Comparison of ENCODE assay signal across 16 mouse cellular contexts in the genomic region with DNA sequence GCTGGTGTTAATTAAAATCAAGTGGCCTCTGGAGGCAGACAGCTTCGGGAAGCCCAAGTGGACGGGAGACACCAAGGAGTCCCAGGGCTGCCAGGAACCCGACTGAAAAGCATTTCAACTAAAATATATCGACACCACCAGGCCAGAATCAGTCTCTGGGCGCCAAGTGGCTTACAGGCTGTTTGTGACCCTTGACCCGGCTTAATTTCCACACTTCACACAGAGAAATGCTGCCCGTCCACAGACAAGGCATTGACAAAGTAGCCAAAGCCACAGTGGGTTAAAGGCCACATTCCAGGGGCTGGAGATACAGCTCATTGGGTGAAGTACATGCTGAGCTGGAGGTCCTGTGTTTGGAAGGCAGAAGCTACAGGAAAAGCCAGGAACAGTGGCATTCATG. TPM values are rescaled to one million over a fixed set of nuclear protein-coding genes. Genes with fewer than 3 reads are reported as not detected.
A peak's percentile ranks its signal among the peaks of the same experiment; 100 is the strongest.
DNase-seq lines count a peak whose midpoint lies in the region; ATAC-seq lines count a peak whose summit lies in the region.
"Had no signal": no experiment of that assay in that cellular context is flagged by ENCODE, and none has a peak within 500 bp of the region (broad histone marks: within the 10 kb centered on the region; RNA-seq: fewer than 3 reads in every experiment).

No protein-coding gene starts in this region.

- ATAC-seq in hindbrain, embryonic 11.5 days (ENCODE audit: low FRiP score) = no peak
- no peak for ATAC-seq in hindbrain, embryonic 16.5 days
- ATAC-seq: CD4-positive, CD25-positive, alpha-beta regulatory T cell, adult 4 months; forebrain, embryonic 13.5 days; Patski had no signal

- H3K27ac ChIP-seq in hindbrain, embryonic 11.5 days (ENCODE audit: low read depth, low read length) = no peak overlapping the region
- no peak overlapping the region for H3K27ac ChIP-seq in hindbrain, embryonic 16.5 days (ENCODE audit: low read depth, low read length)
- H3K27ac ChIP-seq: embryonic facial prominence, embryonic 12.5 days; forebrain, embryonic 13.5 days; neural tube, embryonic 12.5 days had no signal

- DNase-seq in hindbrain, embryonic 11.5 days (ENCODE audit: low spot score) = peak; percentile 44
- peak; percentile 10 for DNase-seq in 3T3-L1 (ENCODE audit: low read depth, low spot score)
- DNase-seq in embryo, embryonic 10.5 days (ENCODE audit: low spot score) = peak; percentile 84
- peak; percentile 57 to 64 for DNase-seq in kidney, postnatal 25 days
- DNase-seq in cerebellum, adult 9-10 months = no peak
- no peak for DNase-seq in layer of hippocampus, postnatal 10 days (ENCODE audit: low spot score in 2 of 2)
- DNase-seq: cerebellum, adult 18-20 months; gastrocnemius, postnatal 25 days; retina, postnatal 1 day had no signal

- H3K4me2 ChIP-seq in hindbrain, embryonic 11.5 days (replicated peaks; ENCODE audit: low read depth, low read length) = no peak overlapping the region
- H3K4me2 ChIP-seq in hindbrain, embryonic 16.5 days (ENCODE audit: low read length) = no peak overlapping the region
- H3K4me2 ChIP-seq: embryonic facial prominence, embryonic 12.5 days; forebrain, embryonic 13.5 days; neural tube, embryonic 12.5 days had no signal

- no peaks in the 10 kb centered on the region for H3K4me1 ChIP-seq in hindbrain, embryonic 11.5 days (replicated peaks; ENCODE audit: control insufficient read depth, insufficient read depth, low read length)
- 0 out of 2 replicates have a peak, but pooled peaks cover 5% of the 10 kb centered on the region for H3K4me1 ChIP-seq in hindbrain, embryonic 16.5 days (ENCODE audit: control insufficient read depth, insufficient read depth, low read depth, low read length)

- no peak overlapping the region for H3K4me3 ChIP-seq in hindbrain, embryonic 11.5 days (ENCODE audit: low read depth, low read length)
- no peak overlapping the region for H3K4me3 ChIP-seq in hindbrain, embryonic 16.5 days (ENCODE audit: low read length)
- H3K4me3 ChIP-seq: embryonic facial prominence, embryonic 12.5 days; forebrain, embryonic 13.5 days; neural tube, embryonic 12.5 days had no signal

- H3K27me3 ChIP-seq in hindbrain, embryonic 11.5 days (ENCODE audit: control insufficient read depth, insufficient read depth, low read length) = no peaks in the 10 kb centered on the region
- H3K27me3 ChIP-seq in hindbrain, embryonic 16.5 days (replicated peaks; ENCODE audit: control insufficient read depth, insufficient read depth, low read length) = no peaks in the 10 kb centered on the region
- H3K27me3 ChIP-seq: forebrain, embryonic 13.5 days; neural tube, embryonic 12.5 days; Patski had no signal

- H3K9ac ChIP-seq in hindbrain, embryonic 11.5 days (ENCODE audit: low read depth, low read length) = no peak overlapping the region
- H3K9ac ChIP-seq in hindbrain, embryonic 16.5 days (ENCODE audit: low read depth, low read length) = no peak overlapping the region
- H3K9ac ChIP-seq: embryonic facial prominence, embryonic 12.5 days; forebrain, embryonic 13.5 days; neural tube, embryonic 12.5 days had no signal

- no peaks in the 10 kb centered on the region for H3K9me3 ChIP-seq in hindbrain, embryonic 11.5 days (ENCODE audit: control insufficient read depth, low read length)
- H3K9me3 ChIP-seq in hindbrain, embryonic 16.5 days (ENCODE audit: control insufficient read depth, low read length) = no peaks in the 10 kb centered on the region
- H3K9me3 ChIP-seq: embryonic facial prominence, embryonic 12.5 days; forebrain, embryonic 13.5 days; neural tube, embryonic 12.5 days had no signal

- H3K36me3 ChIP-seq in hindbrain, embryonic 11.5 days (ENCODE audit: control insufficient read depth, insufficient read depth, low read length) = no peaks in the 10 kb centered on the region
- no peaks in the 10 kb centered on the region for H3K36me3 ChIP-seq in hindbrain, embryonic 16.5 days (ENCODE audit: control insufficient read depth, insufficient read depth, low read length)
- H3K36me3 ChIP-seq: embryonic facial prominence, embryonic 12.5 days; neural tube, embryonic 12.5 days had no signal

- WGBS in hindbrain, embryonic 11.5 days = 12% methylated on average over 7 of the region's 7 CpGs
- 22% methylated on average over 7 of the region's 7 CpGs for WGBS in hindbrain, embryonic 16.5 days

RNA-seq across cellular contexts. Expression of gene Sez6l, which starts 54.8 kb away (rescaled TPM):
- 4.9 and 5.1 TPM in 2 replicates for polyA plus RNA-seq in hindbrain, embryonic 11.5 days (2014; fragmentation: Nextera tagmentation; extraction: Ambion mirVana)
- polyA plus RNA-seq in hindbrain, embryonic 16.5 days (2015; fragmentation: Nextera tagmentation; extraction: Ambion mirVana) = 42.8 and 52.7 TPM in 2 replicates
- total RNA-seq in layer of hippocampus, postnatal 10 days (2021) = 100 to 1,000 TPM; 192 TPM
- total RNA-seq: gastrocnemius, postnatal 25 days; megakaryocyte progenitor cell, adult 5-6 weeks had no signal
- polyA plus RNA-seq: CD4-positive, CD25-positive, alpha-beta regulatory T cell, adult 4 months had no signal

Comparison
In these comparisons a context has a peak if more than half of its experiments do, and no peak if none do; other contexts are left out.
1. DNase-seq: peak in hindbrain, embryonic 11.5 days (single experiment), 3T3-L1 (single experiment), embryo, embryonic 10.5 days (single experiment) and kidney, postnatal 25 days (2 of 2); none in cerebellum, adult 9-10 months (single experiment) and layer of hippocampus, postnatal 10 days (0 of 2).